Mouse (Mus musculus): ENCODE measurements at regions not wholly inside any gene's neighbourhood (a gene's known extent, or its start where the extent isn't known, plus 50 kb on each side); places are given as distances from the start of the nearest gene placed in this dataset.

DNA sequence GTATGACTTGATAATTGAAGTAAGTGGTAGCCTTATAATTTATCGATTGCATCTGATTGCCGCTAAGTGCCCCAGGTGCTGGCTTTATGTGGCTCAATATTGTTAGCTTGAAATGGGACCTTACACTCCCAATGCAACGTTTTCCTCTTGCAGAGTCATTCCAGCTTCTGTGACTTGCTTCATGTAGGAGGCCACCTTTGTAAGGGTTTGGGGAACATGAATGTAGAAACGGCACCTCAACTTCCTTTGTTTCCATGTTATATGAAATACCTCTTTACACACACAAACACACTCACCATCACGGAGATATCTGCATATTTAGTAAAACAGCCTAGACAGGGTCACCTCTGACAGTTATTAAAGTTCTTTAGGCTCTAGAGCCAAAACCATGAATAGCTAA is 59.4 kb upstream of the Cep78 start:
- H3K4me2 ChIP-seq (replicated peaks; ENCODE audit: low read depth): no peak overlapping the region
- no peak for TF ChIP-seq CTCF (IDR thresholded peaks at IDR 0.05; ENCODE audit: low read depth)
- no peak overlapping the region for H3K27ac ChIP-seq (ENCODE audit: low read depth, low read length)
- H3K36me3 ChIP-seq (ENCODE audit: control insufficient read depth, insufficient read depth): no peaks in the 10 kb centered on the region
- no peaks in the 10 kb centered on the region for H3K27me3 ChIP-seq (replicated peaks; ENCODE audit: control insufficient read depth, insufficient read depth, low read length)
- 77% methylated on average over 5 of the region's 5 CpGs for WGBS
- H3K4me3 ChIP-seq (ENCODE audit: low read depth, low read length): no peak overlapping the region
- no peak overlapping the region for H3K9ac ChIP-seq (ENCODE audit: low read depth, low read length)
- H3K9me3 ChIP-seq (ENCODE audit: control insufficient read depth): no peaks in the 10 kb centered on the region
- ATAC-seq: no peak
- H3K4me1 ChIP-seq (replicated peaks; ENCODE audit: control insufficient read depth, insufficient read depth, low read length): no peaks in the 10 kb centered on the region

DNA sequence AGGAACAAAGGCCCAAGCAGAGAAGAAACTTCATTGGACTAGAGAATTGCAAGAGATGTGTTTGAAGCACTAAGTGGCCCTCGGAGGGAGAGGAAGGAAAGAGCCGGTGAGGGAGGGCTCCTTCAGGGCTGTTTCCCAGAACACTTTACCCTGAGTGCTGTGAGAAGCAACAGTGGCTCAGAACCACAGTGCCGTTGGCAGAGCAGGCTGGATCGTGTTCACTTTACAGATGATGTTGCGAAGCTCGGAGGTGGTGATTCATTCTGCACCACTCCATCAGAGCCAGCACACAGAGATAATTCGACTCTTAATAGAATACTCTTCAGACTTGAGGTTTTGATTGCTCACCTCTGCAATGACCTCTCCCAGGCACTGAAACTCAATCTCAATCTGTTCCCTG is 58.2 kb upstream of the Cep78 start:
- Histone ChIP-seq H3K36me3 (ENCODE audit: control insufficient read depth, insufficient read depth) (no peaks in the 10 kb centered on the region), H3K27me3 (replicated peaks; ENCODE audit: control insufficient read depth, insufficient read depth, low read length) (no peaks in the 10 kb centered on the region), H3K9ac (ENCODE audit: low read depth, low read length) (no peak overlapping the region), H3K4me1 (replicated peaks; ENCODE audit: control insufficient read depth, insufficient read depth, low read length) (no peaks in the 10 kb centered on the region), H3K27ac (ENCODE audit: low read depth, low read length) (no peak overlapping the region), H3K9me3 (ENCODE audit: control insufficient read depth) (no peaks in the 10 kb centered on the region), H3K4me3 (ENCODE audit: low read depth, low read length) (no peak overlapping the region), H3K4me2 (replicated peaks; ENCODE audit: low read depth) (no peak overlapping the region)
- 82% methylated on average over 7 of the region's 7 CpGs for WGBS
- ATAC-seq: no peak
- no peak for TF ChIP-seq CTCF (IDR thresholded peaks at IDR 0.05; ENCODE audit: low read depth)

DNA sequence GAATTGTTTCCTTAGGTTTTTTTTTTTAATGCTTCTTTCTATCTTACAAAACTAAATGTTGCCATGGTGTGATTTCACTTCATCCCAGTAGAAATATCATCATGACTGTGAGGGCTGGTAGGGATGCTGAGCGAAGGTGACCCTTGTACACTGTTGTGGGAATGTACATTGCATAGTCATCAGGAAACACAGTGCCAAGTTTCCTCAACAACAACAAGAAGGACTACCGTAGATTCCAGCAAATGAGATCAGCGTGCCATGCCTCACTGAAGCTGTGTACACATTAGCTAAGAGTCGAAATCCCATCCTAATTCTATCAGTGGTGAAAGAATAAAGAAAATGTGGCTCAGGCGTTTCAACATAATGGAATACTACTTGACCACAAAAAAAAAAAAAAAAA is 57.1 kb upstream of the Cep78 start:
- ATAC-seq: no peak
- WGBS: 84% methylated on average over 5 of the region's 5 CpGs

DNA sequence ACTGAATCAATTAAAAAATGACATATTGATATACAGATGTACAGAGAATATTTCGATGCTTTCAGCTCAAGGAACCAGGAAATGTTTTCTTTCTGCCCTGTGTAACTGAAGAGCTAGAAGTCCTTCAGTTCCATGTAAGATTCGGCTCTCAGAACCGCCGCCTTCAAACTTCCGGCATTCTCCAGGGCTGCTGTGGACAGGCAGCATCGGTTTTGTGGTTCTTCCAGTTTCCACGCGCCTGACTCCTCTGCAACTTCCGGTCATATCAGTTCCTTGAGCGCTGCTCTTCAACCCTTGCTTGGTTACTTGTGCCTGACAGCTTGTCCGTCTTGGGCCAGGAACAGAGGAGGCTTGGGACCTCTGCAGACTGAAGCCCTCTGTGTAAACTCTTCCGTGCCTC is 53.0 kb upstream of the Cep78 start:
- Histone ChIP-seq H3K27me3 (replicated peaks; ENCODE audit: control insufficient read depth, insufficient read depth, low read length) (no peaks in the 10 kb centered on the region), H3K9me3 (ENCODE audit: control insufficient read depth) (no peaks in the 10 kb centered on the region), H3K27ac (ENCODE audit: low read depth, low read length) (no peak overlapping the region), H3K4me2 (replicated peaks; ENCODE audit: low read depth) (no peak overlapping the region), H3K9ac (ENCODE audit: low read depth, low read length) (no peak overlapping the region), H3K4me1 (replicated peaks; ENCODE audit: control insufficient read depth, insufficient read depth, low read length) (no peaks in the 10 kb centered on the region), H3K36me3 (ENCODE audit: control insufficient read depth, insufficient read depth) (no peaks in the 10 kb centered on the region), H3K4me3 (ENCODE audit: low read depth, low read length) (no peak overlapping the region)
- 69% methylated on average over 12 of the region's 12 CpGs for WGBS
- no peak for TF ChIP-seq CTCF (IDR thresholded peaks at IDR 0.05; ENCODE audit: low read depth)
- ATAC-seq: no peak

More for the DNA sequence above, 57.1 kb upstream of the Cep78 start:
- TF ChIP-seq CTCF (IDR thresholded peaks at IDR 0.05; ENCODE audit: low read depth): no peak
- Histone ChIP-seq H3K4me2 (replicated peaks; ENCODE audit: low read depth) (no peak overlapping the region), H3K27ac (ENCODE audit: low read depth, low read length) (no peak overlapping the region), H3K9ac (ENCODE audit: low read depth, low read length) (no peak overlapping the region), H3K4me1 (replicated peaks; ENCODE audit: control insufficient read depth, insufficient read depth, low read length) (no peaks in the 10 kb centered on the region), H3K4me3 (ENCODE audit: low read depth, low read length) (no peak overlapping the region), H3K27me3 (replicated peaks; ENCODE audit: control insufficient read depth, insufficient read depth, low read length) (no peaks in the 10 kb centered on the region), H3K36me3 (ENCODE audit: control insufficient read depth, insufficient read depth) (no peaks in the 10 kb centered on the region), H3K9me3 (ENCODE audit: control insufficient read depth) (no peaks in the 10 kb centered on the region)

Measured in intestine, postnatal 0 days (tissue).